Mouse (Mus musculus) adipocyte (in vitro differentiated cells): ENCODE measurements around the gene Map3k5.
A peak's percentile ranks its signal among the peaks of the same experiment; 100 is the strongest.

Source experiments
- DNase-seq: peaks from one replicate; pipeline ENCODE4 v3.0.0-alpha.2; 2016; ENCODE audit warnings: low spot score

Map3k5 gene

DNA sequence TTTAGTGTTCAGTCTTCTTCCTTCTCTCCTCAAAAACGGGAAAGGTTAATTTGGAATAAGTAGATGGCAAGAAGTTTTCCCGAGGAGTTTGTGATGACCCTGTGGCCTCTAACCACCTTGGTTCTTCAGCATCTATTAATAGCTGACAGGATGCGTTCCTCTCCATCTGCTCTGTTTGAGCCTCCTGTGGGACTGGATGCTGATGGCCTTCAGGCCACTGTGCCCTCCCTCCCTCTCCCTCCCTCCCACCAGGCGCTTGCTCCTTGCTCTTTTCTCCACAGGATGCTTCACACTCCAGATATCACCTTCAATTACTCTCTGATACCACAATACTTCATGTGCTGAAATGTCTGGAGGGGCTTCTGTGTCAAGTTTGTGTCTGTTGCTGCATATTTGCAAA is 224.5 kb downstream of the Map3k5 start:
- no peak for DNase-seq

DNA sequence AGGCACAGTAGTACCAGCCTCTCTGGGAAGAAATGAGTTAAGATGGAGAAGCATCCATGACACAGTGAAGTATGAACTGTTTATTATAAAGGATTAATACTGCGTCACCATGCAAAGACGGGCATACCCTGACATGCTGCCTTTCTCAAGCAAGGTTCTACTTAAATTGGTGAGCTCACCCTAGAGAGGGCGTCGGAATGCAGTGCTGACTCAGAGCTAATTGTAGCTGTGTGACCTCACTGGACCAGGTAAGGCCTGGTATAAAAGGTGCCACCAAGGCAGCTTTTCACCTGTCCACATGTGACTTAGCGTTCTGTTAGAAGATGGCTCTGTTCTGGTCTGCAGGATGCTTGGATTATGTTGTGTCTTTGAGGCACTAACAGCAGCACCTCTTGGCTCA is 225.0 kb downstream of the Map3k5 start:
- DNase-seq = no peak

DNA sequence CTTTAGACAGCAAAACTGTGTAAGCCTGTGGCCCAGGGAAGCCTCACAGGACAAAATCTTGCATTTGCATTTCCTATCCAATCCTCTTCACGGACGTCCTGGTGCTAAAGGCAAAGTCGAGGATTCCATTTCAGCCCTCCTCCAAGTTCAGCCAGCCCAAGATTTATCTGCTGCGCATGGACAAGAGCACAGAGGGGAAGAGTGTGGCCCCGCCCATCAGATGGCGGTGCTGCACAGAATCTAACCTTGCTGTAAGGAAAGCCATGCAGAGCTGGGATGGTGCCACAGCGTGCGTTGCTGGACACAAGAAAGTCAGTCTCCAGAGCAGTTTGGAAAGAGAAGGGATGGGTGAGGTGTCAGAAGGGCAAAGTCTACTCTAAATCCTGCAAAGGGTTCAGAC is 226.6 kb downstream of the Map3k5 start:
- DNase-seq = no peak

DNA sequence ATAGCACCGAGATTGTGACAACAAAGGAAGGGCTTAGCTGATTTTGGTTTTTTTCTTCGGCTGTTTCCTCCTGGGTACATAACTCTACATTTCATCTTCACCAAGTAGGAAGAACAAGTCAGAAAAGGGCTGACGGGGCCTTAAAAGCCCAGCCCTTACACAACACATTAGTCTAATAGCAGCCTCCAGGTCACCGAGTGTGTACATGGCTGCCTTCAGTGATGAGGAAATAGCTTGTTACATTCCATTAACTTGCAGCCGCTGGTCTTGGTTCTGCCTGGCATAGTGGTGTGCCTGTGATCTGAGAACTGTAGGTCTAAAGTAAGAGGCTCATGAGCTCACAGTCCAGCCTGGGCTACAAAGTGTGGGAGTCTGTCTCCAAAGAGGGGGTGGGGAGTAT is 230.5 kb downstream of the Map3k5 start:
- no peak for DNase-seq

DNA sequence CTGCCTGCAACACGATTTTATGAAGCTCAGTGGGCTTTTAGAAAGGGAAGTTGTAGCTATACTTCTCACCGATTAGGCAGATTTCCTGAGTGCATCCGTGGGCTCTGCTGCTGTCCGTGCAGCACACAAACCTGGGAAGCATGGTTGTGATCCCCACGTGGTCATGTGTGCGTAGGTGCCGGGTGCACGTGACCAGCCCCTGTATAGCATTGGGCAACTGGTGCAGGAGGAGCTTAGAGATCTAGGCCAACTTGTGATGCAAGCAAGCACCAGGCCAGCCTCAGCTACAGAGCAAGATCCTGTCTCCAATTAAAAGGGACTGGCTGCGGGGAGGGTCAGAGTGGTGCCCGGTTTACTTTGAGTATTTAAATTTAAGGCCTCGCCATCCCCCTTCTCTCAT is 232.5 kb downstream of the Map3k5 start:
- no peak for DNase-seq

DNA sequence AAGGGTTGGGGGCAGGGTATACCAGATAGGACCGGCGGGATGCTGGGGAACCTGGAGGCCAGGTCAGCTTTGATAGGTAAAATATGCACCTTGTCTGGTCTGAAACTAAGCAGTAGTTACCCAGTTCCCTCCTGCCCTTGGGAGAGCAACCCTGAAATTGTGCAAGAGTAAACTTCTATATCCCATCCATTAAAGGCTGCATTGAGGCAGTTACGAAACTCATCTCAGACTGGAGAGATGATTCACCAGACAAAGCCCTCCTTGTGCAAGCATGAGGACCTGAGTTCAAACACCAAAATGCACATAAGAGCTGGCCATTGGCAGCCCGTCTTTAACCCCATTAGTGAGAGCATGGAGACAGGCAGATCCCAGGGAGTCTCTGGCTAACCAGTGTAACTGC is 233.2 kb downstream of the Map3k5 start:
- DNase-seq = no peak

DNA sequence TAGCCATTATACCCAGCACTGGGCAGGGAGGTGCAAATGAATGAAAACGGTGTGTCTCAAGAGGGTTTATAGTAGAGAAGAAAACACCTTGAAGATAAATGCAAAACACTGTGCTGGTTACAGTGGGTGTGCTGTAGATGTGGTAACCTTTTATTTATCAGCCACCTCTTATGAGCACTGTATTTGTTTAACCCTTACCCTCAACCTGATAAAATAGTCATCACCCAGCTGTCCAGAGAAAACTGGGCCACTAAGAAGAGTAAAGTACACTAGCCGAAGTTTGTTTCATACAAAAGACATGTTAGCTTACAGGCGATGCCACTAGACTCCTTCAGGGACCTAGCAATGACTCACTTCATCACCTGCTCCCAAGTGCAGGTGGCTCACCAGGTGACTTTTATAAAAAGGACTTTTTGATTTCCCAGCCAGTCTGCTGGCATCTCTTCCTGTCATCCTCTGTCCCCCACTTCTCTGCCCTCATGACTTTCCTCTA is 235.0 kb downstream of the Map3k5 start:
- DNase-seq = no peak

DNA sequence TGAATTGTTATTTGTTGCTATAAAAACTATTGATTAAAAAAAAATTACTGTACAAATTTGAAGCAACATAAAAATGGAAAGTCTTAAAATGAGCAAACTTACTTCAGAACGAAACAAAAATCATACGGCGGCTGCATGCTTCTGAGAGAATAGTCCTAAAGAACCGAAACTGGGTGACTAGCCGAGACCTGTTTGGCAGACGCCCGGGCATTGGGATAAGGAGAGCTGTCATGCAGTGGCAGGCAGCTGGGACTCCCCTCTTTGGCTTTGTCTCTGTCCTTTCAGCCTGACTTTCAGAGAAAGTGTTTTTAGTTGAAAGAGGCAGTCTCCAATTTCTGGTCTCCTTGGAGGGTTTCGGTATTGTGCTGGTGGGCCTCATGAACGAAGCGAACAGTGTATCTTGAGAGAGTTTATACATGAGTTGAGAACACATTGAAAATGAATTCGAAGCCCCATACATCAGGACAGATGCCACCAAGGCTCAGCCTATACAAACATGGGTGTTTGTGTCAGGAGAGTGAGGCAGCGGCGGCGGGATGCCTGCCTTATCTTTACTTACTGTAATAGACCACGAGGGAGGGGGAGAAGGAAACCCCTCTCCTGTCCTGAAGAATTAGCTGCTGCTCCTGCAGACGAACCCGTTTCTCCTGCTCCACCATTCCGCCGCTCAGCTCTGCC is 235.8 kb downstream of the Map3k5 start:
- no peak for DNase-seq

DNA sequence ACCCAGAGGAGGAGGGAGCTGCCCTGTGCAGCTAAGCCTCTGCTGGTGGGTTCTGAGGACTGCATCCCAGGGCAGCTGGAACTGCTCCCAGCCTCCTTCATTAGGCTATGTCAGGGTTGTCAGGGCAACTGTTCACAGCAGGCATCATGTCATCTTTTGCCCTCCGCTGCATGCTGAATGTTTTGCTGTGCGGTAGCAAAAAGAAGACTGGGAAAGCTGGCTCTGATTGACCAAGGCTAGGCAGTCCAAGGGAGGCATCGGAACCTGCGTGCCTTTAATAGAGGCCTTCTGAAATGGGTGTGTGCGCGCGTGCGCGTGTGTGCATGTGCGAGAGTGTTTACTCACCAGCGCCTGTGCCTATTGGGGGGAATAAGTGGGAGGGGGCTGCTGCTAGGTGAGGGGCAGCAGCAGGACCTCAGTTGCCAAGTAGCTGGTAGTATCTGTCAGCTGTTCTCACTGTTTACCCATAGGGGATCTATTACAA is 236.4 kb downstream of the Map3k5 start:
- DNase-seq = peak; percentile 4

DNA sequence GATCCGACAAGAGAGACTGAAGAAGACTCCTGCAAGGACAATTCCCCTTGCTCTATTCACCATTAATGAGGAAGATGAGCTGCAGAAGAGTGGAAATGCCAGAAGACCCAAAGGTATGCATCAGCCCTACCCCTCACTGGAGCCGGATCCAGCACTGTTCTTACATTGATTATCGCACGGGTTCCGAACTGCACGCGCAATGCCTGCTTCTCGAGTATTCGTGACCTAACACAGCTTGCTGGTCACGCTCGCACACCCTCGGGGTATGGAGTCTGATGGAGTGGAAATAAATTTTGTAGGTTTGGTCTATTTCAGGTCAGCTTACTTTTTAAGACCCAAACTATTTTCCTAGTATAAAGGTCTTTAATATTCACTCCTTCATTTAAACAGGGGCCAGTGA is 236.9 kb downstream of the Map3k5 start:
- no peak for DNase-seq

DNA sequence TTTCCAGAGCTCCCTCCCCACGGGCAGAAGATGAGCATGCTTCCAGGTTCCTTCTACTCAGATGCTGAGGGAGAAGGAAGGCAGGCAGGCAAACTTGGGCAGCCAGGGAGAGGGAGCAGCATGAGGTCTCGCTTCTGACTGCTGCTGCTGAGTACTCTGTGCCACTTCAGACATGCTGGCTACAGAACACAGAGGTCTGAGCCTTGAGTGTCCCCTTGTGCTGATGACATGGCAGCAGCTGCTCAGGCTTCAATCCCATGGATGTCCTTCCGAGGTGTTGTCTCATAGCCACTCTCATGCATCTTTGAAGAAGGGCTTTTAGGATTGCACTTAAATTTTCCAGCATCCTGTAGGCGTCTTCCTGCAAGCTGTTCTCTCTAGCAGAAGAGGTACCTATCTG is 237.5 kb downstream of the Map3k5 start:
- no peak for DNase-seq

DNA sequence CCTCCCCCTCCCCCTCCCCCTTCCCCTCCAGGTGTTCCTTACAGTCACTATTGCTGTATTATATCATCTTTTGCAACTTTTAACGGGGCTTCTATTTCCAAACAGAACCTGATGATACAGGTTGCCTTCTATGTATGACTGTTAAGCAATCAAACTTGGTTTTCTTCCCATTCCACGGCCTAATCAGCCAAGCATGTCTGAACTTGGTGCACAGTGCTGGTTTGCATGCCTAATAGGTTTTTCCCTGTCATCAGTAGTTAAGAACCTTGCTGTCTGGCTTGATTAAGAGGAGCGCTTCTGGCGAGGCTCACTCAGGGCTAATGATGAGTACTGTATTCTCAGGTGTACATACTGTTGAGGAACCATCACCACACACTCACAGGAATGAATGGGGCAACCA is 239.5 kb downstream of the Map3k5 start:
- no peak for DNase-seq

DNA sequence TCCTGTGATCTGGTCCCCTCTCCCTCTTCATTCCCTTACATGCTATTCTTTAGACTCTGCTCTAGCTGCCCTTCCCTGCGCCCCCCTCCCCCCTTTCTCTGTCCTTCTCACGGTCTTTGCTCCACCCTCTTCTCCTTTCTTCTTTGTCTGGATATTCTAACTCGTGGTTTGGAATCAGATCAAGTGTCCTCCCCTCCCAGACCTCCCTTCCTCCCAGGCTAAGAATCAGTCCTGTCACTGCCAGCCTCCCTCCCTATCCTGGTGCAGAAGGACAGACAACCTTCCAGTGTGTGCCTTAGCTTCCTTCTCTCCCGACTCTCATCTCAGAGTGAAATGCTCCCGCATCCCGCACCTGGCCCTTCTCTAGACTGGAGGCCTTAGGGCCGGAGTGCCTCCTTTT is 241.8 kb downstream of the Map3k5 start:
- no peak for DNase-seq

DNA sequence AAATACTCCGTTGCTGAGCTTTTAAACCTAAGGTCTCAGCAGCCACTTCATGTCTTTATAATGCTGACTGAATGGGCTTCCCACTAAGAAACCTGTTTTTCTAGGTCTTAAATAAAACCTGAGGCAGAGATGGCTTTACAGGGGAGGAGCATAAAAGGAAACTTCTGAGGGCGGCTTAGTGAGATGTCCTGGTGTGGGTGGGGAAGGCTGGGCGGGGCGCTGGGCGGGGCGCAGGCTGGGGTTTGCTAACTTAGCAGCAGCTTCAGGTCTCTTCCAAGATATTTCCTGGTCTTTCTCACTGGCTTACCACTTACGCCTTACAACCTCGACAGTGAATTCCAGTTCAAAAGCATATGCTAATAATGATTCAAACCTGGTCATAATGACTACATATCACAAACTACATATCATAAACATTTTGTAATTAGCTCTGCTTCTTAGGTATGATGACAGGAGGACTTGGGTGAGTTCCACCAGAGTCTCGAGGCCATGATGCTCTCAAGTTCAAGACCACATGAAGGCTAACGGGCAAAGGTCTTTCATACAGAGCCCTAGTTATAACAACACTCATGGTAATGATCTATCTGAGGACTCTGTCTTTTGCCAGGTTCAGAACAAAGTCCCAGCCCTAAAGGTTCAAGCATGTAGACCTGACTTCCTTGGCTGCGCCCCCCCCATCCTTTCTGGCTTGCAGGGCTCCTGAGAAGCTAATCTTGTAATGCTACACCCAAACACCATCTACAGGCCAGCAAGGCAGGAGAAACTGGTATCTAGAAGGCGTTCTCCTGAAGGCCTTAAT is 244.7 kb downstream of the Map3k5 start:
- no peak for DNase-seq

DNA sequence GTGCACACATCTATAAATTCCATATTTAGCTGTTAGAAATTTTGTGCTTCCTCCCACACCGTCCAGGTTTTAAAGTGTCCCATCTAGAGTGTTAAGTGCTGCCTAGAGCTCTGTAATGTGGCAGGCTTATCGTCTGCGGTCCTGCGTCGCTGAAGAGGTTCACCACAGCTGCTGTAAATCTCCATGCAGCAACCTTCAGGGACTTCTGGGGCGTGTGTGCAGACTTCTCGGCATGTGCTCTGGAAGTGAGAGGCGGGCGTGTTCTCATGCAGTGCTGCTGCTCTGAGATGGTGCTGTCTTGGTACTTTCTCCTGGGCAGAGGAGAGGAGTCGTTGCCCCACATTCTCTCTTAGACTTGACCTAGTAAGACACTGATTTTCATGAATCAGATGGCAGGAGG is 246.9 kb downstream of the Map3k5 start:
- no peak for DNase-seq

DNA sequence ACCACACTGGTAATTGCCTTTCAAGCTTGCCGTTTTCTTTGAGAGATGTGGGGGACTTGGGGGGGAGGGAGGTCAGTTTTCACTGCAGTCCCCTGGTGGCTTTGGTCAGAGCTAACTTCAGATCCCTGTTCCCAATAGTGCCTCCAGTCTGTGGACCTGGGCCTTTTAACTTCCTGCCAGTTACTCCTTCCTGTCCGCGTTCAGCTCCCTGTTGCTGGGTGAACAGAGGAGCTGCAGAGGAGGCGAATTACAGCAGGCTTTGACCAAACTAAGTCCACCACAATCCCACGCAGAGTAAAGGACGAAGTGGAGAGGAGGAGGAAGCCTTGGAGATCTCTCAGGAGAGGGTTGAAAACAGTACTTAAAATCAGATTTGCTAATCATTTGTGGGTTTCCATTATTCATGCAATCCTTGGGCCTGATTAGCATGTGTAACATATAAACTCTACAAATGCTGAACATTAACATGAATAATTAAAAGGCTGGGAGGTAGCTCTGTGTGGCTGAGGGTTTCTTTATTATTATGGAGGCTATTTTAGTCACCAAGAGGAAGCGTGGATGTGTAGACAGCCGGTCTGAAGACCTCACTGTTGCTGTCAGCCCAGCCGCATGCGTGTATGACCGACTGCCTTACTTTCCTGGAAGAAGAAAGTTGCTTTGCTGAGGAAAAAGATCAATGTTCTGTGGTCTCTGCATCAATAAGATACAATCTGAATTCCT is 247.6 kb downstream of the Map3k5 start:
- DNase-seq = no peak

DNA sequence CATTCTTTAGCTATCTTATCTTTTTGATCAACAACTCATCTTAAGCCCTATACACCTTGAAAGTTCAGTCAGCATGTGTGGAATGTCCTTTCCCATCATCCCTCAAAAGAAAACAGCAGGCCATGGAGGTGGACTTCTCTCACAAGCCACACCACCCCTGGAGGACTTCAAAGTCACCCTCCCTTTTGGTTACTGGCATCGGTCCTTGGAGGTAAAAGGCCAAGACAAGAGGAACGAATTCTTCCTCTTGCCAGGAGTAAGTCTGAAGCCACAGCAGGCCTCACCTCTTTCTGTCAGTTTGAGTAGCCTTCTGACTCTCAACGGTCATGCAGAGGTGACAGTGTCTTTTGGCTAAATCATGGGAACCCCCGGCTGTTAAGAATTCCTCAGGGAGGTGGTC is 250.1 kb downstream of the Map3k5 start:
- no peak for DNase-seq

DNA sequence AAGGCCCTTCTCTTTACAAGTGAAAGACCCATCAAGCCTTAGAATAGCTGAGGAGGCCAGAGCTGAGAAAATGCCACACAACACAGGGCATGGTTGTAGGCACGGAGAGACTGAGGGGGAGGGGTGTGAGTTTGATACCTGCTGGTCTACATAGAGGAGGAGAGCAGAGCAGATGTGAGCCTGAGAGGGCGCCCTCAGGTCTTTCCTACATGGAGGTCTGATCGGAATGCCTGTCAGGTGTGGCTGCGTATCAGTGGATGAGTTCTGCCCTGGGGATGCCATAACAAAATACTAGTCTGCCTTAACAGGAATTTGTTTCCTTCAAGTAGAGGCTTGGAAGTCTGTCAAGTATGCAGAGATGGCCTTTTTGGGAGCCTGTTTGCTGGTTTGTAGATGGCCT is 251.0 kb downstream of the Map3k5 start:
- DNase-seq = no peak

DNA sequence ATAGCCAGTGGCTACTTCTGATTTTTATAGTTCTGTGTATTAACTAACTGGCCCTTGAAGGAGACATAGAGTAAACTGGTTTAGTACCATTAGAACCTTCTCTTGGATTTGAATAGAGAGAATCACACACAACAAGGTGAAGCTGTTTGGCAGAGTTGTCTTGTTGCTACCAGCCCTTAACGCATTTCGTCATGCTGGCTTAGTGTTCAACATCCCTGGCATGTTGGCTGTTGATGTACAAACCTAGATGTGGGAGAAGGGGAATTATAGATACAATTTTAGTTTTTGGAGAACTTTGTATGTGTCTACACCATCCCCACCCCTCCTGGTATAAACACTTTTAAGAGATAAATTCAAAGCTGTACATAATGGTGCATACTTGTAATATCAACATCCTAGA is 251.5 kb downstream of the Map3k5 start:
- DNase-seq = no peak

DNA sequence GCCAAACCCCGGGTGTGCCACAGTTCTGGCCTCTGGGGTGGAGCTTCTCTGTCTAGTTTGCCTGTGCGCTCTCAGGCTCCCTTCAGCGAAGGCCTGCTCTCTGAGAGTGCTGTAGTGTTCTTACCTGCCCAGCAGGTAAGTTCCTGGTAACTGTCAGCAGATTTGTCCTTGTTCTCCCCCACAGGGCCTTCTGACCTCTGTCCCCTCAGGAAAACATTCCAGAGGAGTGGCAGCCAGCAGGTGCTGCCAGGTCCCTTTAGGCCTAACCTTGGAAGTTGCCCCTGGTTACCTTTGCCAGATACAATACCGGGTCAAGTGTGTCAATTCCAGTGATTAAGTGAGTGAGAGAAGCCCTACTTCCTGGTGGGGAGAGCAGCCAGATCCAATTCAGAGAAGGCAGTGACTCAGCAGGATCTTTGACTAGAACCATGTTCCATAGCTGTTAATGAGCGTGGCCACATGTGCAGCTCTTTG is 252.6 kb downstream of the Map3k5 start:
- no peak for DNase-seq

DNA sequence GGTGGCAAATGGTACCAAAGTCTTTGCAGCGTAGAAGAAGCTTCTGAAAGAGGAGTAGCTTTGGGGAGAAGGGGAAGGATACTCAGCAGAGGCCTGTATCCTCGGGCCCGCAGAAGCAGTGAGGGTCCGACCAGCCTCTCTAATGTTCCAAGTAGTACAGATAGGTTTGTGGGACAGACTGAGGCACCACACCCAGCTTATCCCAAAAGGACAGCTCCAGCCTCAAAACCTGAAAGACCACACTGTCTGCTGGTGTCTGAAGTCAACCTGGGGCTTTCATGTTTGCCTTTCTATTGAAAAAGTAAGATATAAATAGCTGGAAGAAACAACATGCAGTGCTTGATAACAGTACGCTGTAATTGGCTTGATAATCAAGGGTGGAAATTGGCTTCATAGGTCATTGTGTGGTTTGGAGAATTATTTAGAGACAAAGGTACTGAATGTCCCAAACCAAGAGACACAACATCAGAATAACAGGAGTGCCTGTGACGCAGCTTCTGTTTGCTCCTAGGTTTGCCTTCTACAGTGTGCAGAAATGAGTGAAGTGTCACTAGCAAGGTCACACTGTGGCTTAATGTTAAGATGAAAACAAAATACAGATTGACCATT is 256.0 kb downstream of the Map3k5 start:
- DNase-seq = no peak
